Mouse (Mus musculus) cerebellum, adult 2 months (tissue): ENCODE results near the gene Kcnmb1.

ENCODE experiments used
- CTCF ChIP-seq: fragments of 200-500 bp; IDR thresholded peaks from 2 replicates; pipeline ENCODE4 v1.5.1; 2011; ENCODE audit warnings: low read depth, mild to moderate bottlenecking, control low read depth, low read length, moderate library complexity, borderline replicate concordance; ENCODE audit not compliant: insufficient read depth
- POLR2A ChIP-seq: fragments of 200-500 bp; IDR thresholded peaks from 2 replicates; pipeline ENCODE4 v1.6.1; 2011; ENCODE audit warnings: low read length, control low read depth, borderline replicate concordance; ENCODE audit not compliant: insufficient read depth

DNA sequence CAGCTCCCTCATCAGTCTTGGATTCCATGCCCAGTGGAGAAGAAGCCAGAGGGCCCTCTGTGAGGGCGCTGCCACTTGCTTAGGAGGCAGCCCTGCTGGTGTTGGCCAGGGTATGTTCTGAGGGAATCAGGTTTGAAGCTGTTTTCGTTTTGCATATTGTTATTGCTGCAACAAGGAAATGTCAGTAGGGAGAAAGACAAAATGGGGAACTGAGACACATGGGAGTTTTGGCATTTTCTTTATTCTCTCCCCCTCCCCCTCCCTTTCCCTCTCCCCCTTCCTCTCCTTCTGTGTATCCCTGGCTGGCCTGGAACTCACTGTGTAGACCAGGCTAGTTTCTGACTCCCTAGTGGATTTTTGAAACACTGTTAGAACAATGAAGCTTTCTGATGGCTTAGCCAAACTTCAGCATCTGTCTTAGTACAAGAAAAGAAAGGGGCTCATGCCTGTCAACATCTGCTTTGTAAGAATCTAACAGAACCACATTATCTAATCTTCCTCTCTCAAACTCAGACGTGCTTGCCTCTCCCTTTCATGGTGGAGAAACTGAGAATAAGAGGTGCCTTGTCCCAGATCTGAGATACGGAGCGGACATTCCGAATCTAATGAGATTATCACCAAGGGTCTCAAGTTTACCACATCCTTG lies 49.3 kb downstream of the Kcnmb1 start:
- TF ChIP-seq CTCF: no peak
- TF ChIP-seq POLR2A: no peak
